In the genomic region with DNA sequence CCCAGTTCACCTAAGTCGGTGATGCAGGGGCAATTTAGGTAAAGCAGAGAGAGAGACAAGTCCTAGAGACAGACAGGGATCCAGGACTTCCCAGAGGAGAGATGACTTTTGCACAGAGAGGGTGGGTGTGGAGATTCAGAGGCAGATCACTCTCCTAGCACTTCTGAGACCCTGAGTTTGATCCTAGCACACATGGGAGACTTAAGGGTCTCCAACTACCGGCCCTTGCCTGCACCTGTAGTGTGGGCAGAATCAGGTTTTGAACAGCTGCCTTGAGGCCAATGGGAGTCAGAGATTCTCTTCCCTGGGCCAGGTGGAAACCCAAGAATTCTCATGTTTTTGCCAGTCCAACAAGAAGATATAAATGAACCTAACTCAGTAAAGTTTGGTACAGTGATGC, we compare ENCODE assay signal across 10 mouse cellular contexts. TPM values are rescaled to one million over a fixed set of nuclear protein-coding genes. Genes with fewer than 3 reads are reported as not detected.
DNase-seq lines count a peak whose midpoint lies in the region; ATAC-seq and TF ChIP-seq lines count a peak whose summit lies in the region.
"Had no signal": no experiment of that assay in that cellular context is flagged by ENCODE, and none has a peak within 500 bp of the region (broad histone marks: within the 10 kb centered on the region; RNA-seq: fewer than 3 reads in every experiment).

No protein-coding gene starts in this region.

- no peak overlapping the region for H3K27ac ChIP-seq in liver, embryonic 11.5 days (ENCODE audit: low read depth, low read length)
- H3K27ac ChIP-seq in forebrain, embryonic 14.5 days (ENCODE audit: low read depth, low read length), result no peak overlapping the region
- H3K27ac ChIP-seq in limb, embryonic 15.5 days, result no peak overlapping the region
- peak overlapping the region; percentile 35 for H3K27ac ChIP-seq in small intestine, adult 2 months (ENCODE audit: insufficient read depth, low read depth, low read length)

- peak overlapping the region; percentile 56 for H3K4me3 ChIP-seq in liver, embryonic 11.5 days (ENCODE audit: low read depth, low read length)
- peak overlapping the region; percentile 35 for H3K4me3 ChIP-seq in forebrain, embryonic 14.5 days (ENCODE audit: low read depth, low read length)
- peak overlapping the region; percentile 37 for H3K4me3 ChIP-seq in limb, embryonic 15.5 days
- peak overlapping the region; percentile 75; the same call in 1 of the 2 replicates for H3K4me3 ChIP-seq in small intestine, adult 2 months (ENCODE audit: low read depth, low read length)

- H3K36me3 ChIP-seq in liver, embryonic 11.5 days (ENCODE audit: control insufficient read depth, insufficient read depth, low read length), result no peaks in the 10 kb centered on the region
- no peaks in the 10 kb centered on the region for H3K36me3 ChIP-seq in forebrain, embryonic 14.5 days (ENCODE audit: control insufficient read depth, insufficient read depth, low read length)
- no peaks in the 10 kb centered on the region for H3K36me3 ChIP-seq in limb, embryonic 15.5 days
- peaks cover 5% of the 10 kb centered on the region for H3K36me3 ChIP-seq in small intestine, adult 2 months (ENCODE audit: control insufficient read depth, insufficient read depth, low read length)

- TF ChIP-seq POLR2A in small intestine, adult 2 months (IDR thresholded peaks at IDR 0.05; ENCODE audit: low read depth, low read length), result no peak

- H3K9ac ChIP-seq in liver, embryonic 11.5 days (ENCODE audit: low read depth, low read length), result no peak overlapping the region
- H3K9ac ChIP-seq in forebrain, embryonic 14.5 days (ENCODE audit: low read length), result no peak overlapping the region
- no peak overlapping the region for H3K9ac ChIP-seq in limb, embryonic 15.5 days

- H3K4me2 ChIP-seq in liver, embryonic 11.5 days, result peak overlapping the region; percentile 93; the same call in 1 of the 2 replicates
- H3K4me2 ChIP-seq in forebrain, embryonic 14.5 days (ENCODE audit: low read length), result peak overlapping the region; percentile 72
- peak overlapping the region; percentile 73 for H3K4me2 ChIP-seq in limb, embryonic 15.5 days

- WGBS in liver, embryonic 11.5 days, result 25% methylated on average over 2 of the region's 2 CpGs
- 20% methylated on average over 2 of the region's 2 CpGs for WGBS in forebrain, embryonic 14.5 days
- 24% methylated on average over 2 of the region's 2 CpGs for WGBS in limb, embryonic 15.5 days
- 29% methylated on average over 2 of the region's 2 CpGs for WGBS in small intestine, adult 2 months

- no peak for ATAC-seq in liver, embryonic 11.5 days (replicated peaks; ENCODE audit: low FRiP score)
- ATAC-seq in forebrain, embryonic 14.5 days, result no peak
- no peak for ATAC-seq in limb, embryonic 15.5 days (ENCODE audit: insufficient number of reproducible peaks, low FRiP score, low TSS enrichment, low read depth)
- ATAC-seq in monocyte, adult 5-6 weeks (replicated peaks; ENCODE audit: insufficient number of reproducible peaks, low FRiP score, low TSS enrichment, poor library complexity, severe bottlenecking), result no peak

- peaks cover 53% of the 10 kb centered on the region for H3K27me3 ChIP-seq in liver, embryonic 11.5 days (replicated peaks; ENCODE audit: control insufficient read depth, insufficient read depth, low read length)
- H3K27me3 ChIP-seq in forebrain, embryonic 14.5 days (replicated peaks; ENCODE audit: control insufficient read depth, insufficient read depth, low read length), result peaks cover 31% of the 10 kb centered on the region
- peaks cover 69% of the 10 kb centered on the region for H3K27me3 ChIP-seq in limb, embryonic 15.5 days
- no peaks in the 10 kb centered on the region for H3K27me3 ChIP-seq in small intestine, adult 2 months (ENCODE audit: control insufficient read depth, insufficient read depth, low read length)

- H3K9me3 ChIP-seq in liver, embryonic 11.5 days (ENCODE audit: control insufficient read depth, low read length), result no peaks in the 10 kb centered on the region
- H3K9me3 ChIP-seq in forebrain, embryonic 14.5 days (replicated peaks; ENCODE audit: control insufficient read depth, low read length), result no peaks in the 10 kb centered on the region
- H3K9me3 ChIP-seq in limb, embryonic 15.5 days, result no peaks in the 10 kb centered on the region

- H3K4me1 ChIP-seq in liver, embryonic 11.5 days (replicated peaks; ENCODE audit: control insufficient read depth, insufficient read depth, low read length), result peaks cover 9% of the 10 kb centered on the region; the same call in 1 of the 2 replicates
- H3K4me1 ChIP-seq in forebrain, embryonic 14.5 days (ENCODE audit: control insufficient read depth, insufficient read depth, low read length), result peaks cover 6% of the 10 kb centered on the region
- peaks cover 9% of the 10 kb centered on the region for H3K4me1 ChIP-seq in limb, embryonic 15.5 days
- H3K4me1 ChIP-seq in small intestine, adult 2 months (ENCODE audit: control insufficient read depth, insufficient read depth, insufficient read length, low read length), result peaks cover 3% of the 10 kb centered on the region; the same call in 1 of the 2 replicates

- no peak for DNase-seq in liver, embryonic 11.5 days (ENCODE audit: low spot score)
- no peak for DNase-seq in liver
- no peak for DNase-seq in forebrain, embryonic 14.5 days (ENCODE audit: low spot score)
- no peak for DNase-seq in cerebellum, adult 18-20 months
- no peak for DNase-seq in layer of hippocampus, adult 11-12 months (ENCODE audit: low spot score)
- DNase-seq: right cerebral cortex, postnatal 25 days had no signal

- no peak for TF ChIP-seq CTCF in small intestine, adult 2 months (IDR thresholded peaks at IDR 0.05; ENCODE audit: extremely low read depth, insufficient read length, insufficient replicate concordance, low read depth, low read length)

RNA-seq across cellular contexts. Expression of a gene that starts 0.5 kb away (rescaled TPM):
- 0.14 and 0.35 TPM in 2 replicates for polyA plus RNA-seq in liver, embryonic 11.5 days (2014; fragmentation: Nextera tagmentation; extraction: Ambion mirVana)
- 5.0 and 9.3 TPM in 2 replicates for polyA plus RNA-seq in forebrain, embryonic 14.5 days (2014; fragmentation: Nextera tagmentation; extraction: Ambion mirVana)
- 0.17 TPM in 1 of 2 replicates, not detected in the other for polyA plus RNA-seq in limb, embryonic 15.5 days (2015; fragmentation: Nextera tagmentation; extraction: Ambion mirVana)
- polyA plus RNA-seq in small intestine, adult 2 months (2012; rRNA removed), result 120 and 187 TPM in 2 replicates
- total RNA-seq in monocyte, adult 5-6 weeks (2017), result 0.19 to 0.38 TPM in 2 of 3 replicates, not detected in the other
- total RNA-seq: gastrocnemius, postnatal 25 days had no signal

RNA-seq across cellular contexts. Expression of a gene that starts 1.0 kb away (rescaled TPM):
- 0.04 and 0.14 TPM in 2 replicates for polyA plus RNA-seq in liver, embryonic 11.5 days (2014; fragmentation: Nextera tagmentation; extraction: Ambion mirVana)
- polyA plus RNA-seq in forebrain, embryonic 14.5 days (2014; fragmentation: Nextera tagmentation; extraction: Ambion mirVana), result 0.08 and 0.33 TPM in 2 replicates
- polyA plus RNA-seq in limb, embryonic 15.5 days (2015; fragmentation: Nextera tagmentation; extraction: Ambion mirVana), result 0.24 and 0.27 TPM in 2 replicates
- polyA plus RNA-seq in small intestine, adult 2 months (2012; rRNA removed), result 3.7 and 7.1 TPM in 2 replicates
- total RNA-seq in monocyte, adult 5-6 weeks (2017), result 0.32 to 2.3 TPM (median 0.67 TPM) in 3 replicates

RNA-seq across cellular contexts. Expression of a gene that starts 38.3 kb away (rescaled TPM):
- 30.3 and 32.6 TPM in 2 replicates for polyA plus RNA-seq in liver, embryonic 11.5 days (2014; fragmentation: Nextera tagmentation; extraction: Ambion mirVana)
- polyA plus RNA-seq in forebrain, embryonic 14.5 days (2014; fragmentation: Nextera tagmentation; extraction: Ambion mirVana), result 62.5 and 63.6 TPM in 2 replicates
- 63.1 and 69.1 TPM in 2 replicates for polyA plus RNA-seq in limb, embryonic 15.5 days (2015; fragmentation: Nextera tagmentation; extraction: Ambion mirVana)
- 0.32 and 0.43 TPM in 2 replicates for polyA plus RNA-seq in small intestine, adult 2 months (2012; rRNA removed)
- 7.7 to 21.2 TPM (median 20.7 TPM) in 3 replicates for total RNA-seq in monocyte, adult 5-6 weeks (2017)

RNA-seq across cellular contexts. Expression of a gene that starts 46.8 kb away (rescaled TPM):
- 0.17 and 0.32 TPM in 2 replicates for polyA plus RNA-seq in liver, embryonic 11.5 days (2014; fragmentation: Nextera tagmentation; extraction: Ambion mirVana)
- polyA plus RNA-seq in forebrain, embryonic 14.5 days (2014; fragmentation: Nextera tagmentation; extraction: Ambion mirVana), result 0.09 and 0.10 TPM in 2 replicates
- polyA plus RNA-seq in limb, embryonic 15.5 days (2015; fragmentation: Nextera tagmentation; extraction: Ambion mirVana), result 0.15 and 0.18 TPM in 2 replicates
- polyA plus RNA-seq in small intestine, adult 2 months (2012; rRNA removed), result 0.44 and 0.72 TPM in 2 replicates
- total RNA-seq in monocyte, adult 5-6 weeks (2017), result 0.38 to 0.87 TPM (median 0.43 TPM) in 3 replicates
- total RNA-seq: gastrocnemius, postnatal 25 days had no signal

Comparison
In these comparisons a context has a peak if more than half of its experiments do, and no peak if none do; other contexts are left out.
1. RNA of a gene that starts 0.5 kb away (polyA plus RNA-seq): 120 to 187 TPM in small intestine, adult 2 months; 5.0 to 9.3 TPM in forebrain, embryonic 14.5 days, 0.17 TPM in limb, embryonic 15.5 days and 0.14 to 0.35 TPM in liver, embryonic 11.5 days; every median in the first group is over 10 times any median in the second.
2. RNA of a gene that starts 38.3 kb away (polyA plus RNA-seq): 63.1 to 69.1 TPM in limb, embryonic 15.5 days, 62.5 to 63.6 TPM in forebrain, embryonic 14.5 days and 30.3 to 32.6 TPM in liver, embryonic 11.5 days; 0.32 to 0.43 TPM in small intestine, adult 2 months; every median in the first group is over 10 times any median in the second.
3. Peak in every context shown above with its lines, with median percentiles within 50 percentile points of each other: H3K4me2 ChIP-seq and H3K4me3 ChIP-seq.